Mouse (Mus musculus) liver, embryonic 11.5 days (tissue): ENCODE measurements around the gene Pla2r1. TPM values are rescaled to one million over a fixed set of nuclear protein-coding genes. Genes with fewer than 3 reads are reported as not detected.

Source experiments
- ATAC-seq: fragments of 200-750 bp; cut with Nextera tagmentation; replicated peaks from 2 replicates; pipeline ENCODE4 v1.8.0; 2017; ENCODE audit warnings: moderate number of reproducible peaks, mild to moderate bottlenecking, moderate TSS enrichment, moderate library complexity; ENCODE audit not compliant: low FRiP score
- DNase-seq: peaks from one replicate; pipeline ENCODE4 v3.0.0-alpha.2; 2017; ENCODE audit warnings: low spot score
- H3K27ac ChIP-seq: fragments of 300-500 bp; sonication (generic); 2 replicates; pipeline ENCODE4 v1.5.1; 2014; ENCODE audit warnings: mild to moderate bottlenecking, low read depth, low read length, control low read depth
- H3K27me3 ChIP-seq: fragments of 300-500 bp; sonication (generic); replicated peaks from 2 replicates; pipeline ENCODE4 v1.6.1; 2014; ENCODE audit warnings: low read length, mixed read lengths; ENCODE audit not compliant: control insufficient read depth, insufficient read depth
- H3K36me3 ChIP-seq: fragments of 300-500 bp; sonication (generic); 2 replicates; pipeline ENCODE4 v1.6.1; 2014; ENCODE audit warnings: mild to moderate bottlenecking, low read length, moderate library complexity, mixed read lengths; ENCODE audit not compliant: control insufficient read depth, insufficient read depth
- H3K4me1 ChIP-seq: fragments of 300-500 bp; sonication (generic); replicated peaks from 2 replicates; pipeline ENCODE4 v1.6.1; 2014; ENCODE audit warnings: low read length, mixed read lengths; ENCODE audit not compliant: control insufficient read depth, insufficient read depth
- H3K4me2 ChIP-seq: fragments of 300-500 bp; sonication (generic); 2 replicates; pipeline ENCODE4 v1.6.1; 2014; ENCODE audit warnings: mild to moderate bottlenecking, control low read depth, moderate library complexity
- H3K4me3 ChIP-seq: fragments of 300-500 bp; sonication (generic); 2 replicates; pipeline ENCODE4 v1.5.1; 2014; ENCODE audit warnings: low read depth, low read length, control low read depth
- H3K9ac ChIP-seq: fragments of 300-500 bp; sonication (generic); 2 replicates; pipeline ENCODE4 v1.6.1; 2014; ENCODE audit warnings: low read depth, low read length, control low read depth
- H3K9me3 ChIP-seq: fragments of 300-500 bp; sonication (generic); 2 replicates; pipeline ENCODE4 v1.6.1; 2016; ENCODE audit warnings: low read length, inconsistent platforms, mixed read lengths; ENCODE audit not compliant: control insufficient read depth
- WGBS: fragments of 180-500 bp; shearing (Covaris S2); extraction: QIAGEN DNeasy Blood & Tissue Kit; methylation state at CpG from one replicate; pipeline ENCODE4 v1.1.7; 2014; 5-methylcytosine and 5-hydroxymethylcytosine counted together
- polyA plus RNA-seq: library from polyadenylated mRNA; unstranded; fragments of >200 nt; fragmentation: Nextera tagmentation; extraction: Ambion mirVana; gene quantifications from 2 replicates; pipeline ENCODE4 v1.2.1, GENCODE M21; 2014

Pla2r1 gene
- polyA plus RNA-seq, 1 experiment from 2014 or later = 0.58 TPM

DNA sequence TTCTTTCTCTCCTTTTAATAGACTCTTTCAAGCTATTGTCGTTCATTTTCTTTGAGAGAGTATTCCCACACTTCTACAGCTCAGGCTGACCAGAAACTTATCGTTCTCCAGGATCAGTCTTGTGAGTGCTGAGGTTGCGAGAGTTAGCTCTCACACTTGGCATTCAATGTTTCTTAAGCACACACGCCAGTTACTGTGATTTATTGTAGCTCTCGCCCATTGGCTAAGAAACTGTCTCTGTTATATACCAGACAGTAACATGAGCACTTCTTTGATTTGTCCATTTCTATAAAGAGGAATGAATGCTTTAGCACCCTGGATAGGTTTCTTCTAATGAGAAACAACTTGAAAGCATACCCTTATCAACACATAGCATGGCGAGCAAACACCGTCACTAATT lies 185.2 kb downstream of the Pla2r1 start:
- Histone ChIP-seq H3K27ac (no peak overlapping the region), H3K9ac (no peak overlapping the region), H3K4me1 (no peaks in the 10 kb centered on the region), H3K36me3 (no peaks in the 10 kb centered on the region), H3K4me3 (no peak overlapping the region), H3K9me3 (no peaks in the 10 kb centered on the region), H3K4me2 (no peak overlapping the region), H3K27me3 (no peaks in the 10 kb centered on the region)
- 85% methylated on average over 7 of the region's 7 CpGs for WGBS
- DNase-seq (no peak), ATAC-seq (no peak)

Other genes with a start within 250 kb of the Pla2r1 start
- gene Ly75, start 170.0 kb downstream of the Pla2r1 start, polyA plus RNA-seq = 8.5 and 9.3 TPM in 2 replicates
- 0.23 and 0.34 TPM in 2 replicates for gene Itgb6, start 169.3 kb upstream of the Pla2r1 start, polyA plus RNA-seq